Mouse (Mus musculus) macrophage (primary cell): ENCODE measurements around the gene Gm47955. TPM values are rescaled to one million over a fixed set of nuclear protein-coding genes. Genes with fewer than 3 reads are reported as not detected.

Experiments used
- polyA plus RNA-seq: library from polyadenylated mRNA; stranded (reverse); fragments of 250-400 nt; gene quantifications from 3 replicates; pipeline ENCODE4 v1.2.4, GENCODE M21; 2018; ENCODE audit warnings: inconsistent platforms

Gm47955 gene
- polyA plus RNA-seq, 1 experiment from 2014 or later, result not detected

Other genes starting within 250 kb of the Gm47955 start
- gene Mff, start 235.4 kb upstream of the Gm47955 start, polyA plus RNA-seq, result 102 to 118 TPM (median 104 TPM) in 3 replicates
- not detected in 3 replicates for gene Tm4sf20, start 191.8 kb upstream of the Gm47955 start, polyA plus RNA-seq
- gene Gm47791, start 189.0 kb upstream of the Gm47955 start, polyA plus RNA-seq, result not detected in 3 replicates
- 27.2 to 65.1 TPM (median 30.0 TPM) in 3 replicates for gene Agfg1, start 120.8 kb upstream of the Gm47955 start, polyA plus RNA-seq
- gene A030005L19Rik, start 47.0 kb upstream of the Gm47955 start, polyA plus RNA-seq, result not detected in 3 replicates
- not detected in 3 replicates for gene A030014E15Rik, start 35.4 kb upstream of the Gm47955 start, polyA plus RNA-seq
- gene Gm6217, start 28.9 kb upstream of the Gm47955 start, polyA plus RNA-seq, result not detected in 3 replicates
- gene A030003K21Rik, start 16.9 kb upstream of the Gm47955 start, polyA plus RNA-seq, result not detected in 3 replicates
- gene Gm7544, start 4.3 kb upstream of the Gm47955 start, polyA plus RNA-seq, result not detected in 3 replicates
- gene Gm47959, start 40.3 kb downstream of the Gm47955 start, polyA plus RNA-seq, result not detected in 3 replicates
- gene Slc19a3, start 78.2 kb downstream of the Gm47955 start, polyA plus RNA-seq, result not detected in 3 replicates
- gene Krtap28-10, start 82.2 kb downstream of the Gm47955 start, polyA plus RNA-seq, result not detected in 3 replicates
- not detected in 3 replicates for gene Gm47969, start 84.6 kb downstream of the Gm47955 start, polyA plus RNA-seq
- gene A030005K14Rik, start 99.1 kb downstream of the Gm47955 start, polyA plus RNA-seq, result not detected in 3 replicates
- gene Krtap28-13, start 100.6 kb downstream of the Gm47955 start, polyA plus RNA-seq, result not detected in 3 replicates
- gene Ccl20, start 156.5 kb downstream of the Gm47955 start, polyA plus RNA-seq, result not detected in 3 replicates
- not detected in 3 replicates for gene Daw1, start 199.5 kb downstream of the Gm47955 start, polyA plus RNA-seq